Mouse (Mus musculus) limb, embryonic 13.5 days (tissue): Measurements from ENCODE around the gene Gm906. TPM values are rescaled to one million over a fixed set of nuclear protein-coding genes. Genes with fewer than 3 reads are reported as not detected.
"Not testable (repeated sequence)": the region's sequence is repeated elsewhere in the genome, so short reads cannot be mapped to it uniquely, and the experiment has no call there.

ENCODE experiments used
- ATAC-seq: fragments of 200-750 bp; cut with Nextera tagmentation; 2 replicates; pipeline ENCODE4 v1.8.0; 2017; ENCODE audit warnings: low read depth, moderate number of reproducible peaks, moderate TSS enrichment; ENCODE audit not compliant: low FRiP score
- H3K27ac ChIP-seq: fragments of 300-500 bp; sonication (generic); 2 replicates; pipeline ENCODE4 v1.5.1; 2015; ENCODE audit warnings: inconsistent platforms, mild to moderate bottlenecking, moderate library complexity
- H3K27me3 ChIP-seq: fragments of 300-500 bp; sonication (generic); 2 replicates; pipeline ENCODE4 v1.6.1; 2015; ENCODE audit warnings: mild to moderate bottlenecking, inconsistent platforms
- H3K36me3 ChIP-seq: fragments of 300-500 bp; sonication (generic); 2 replicates; pipeline ENCODE4 v1.6.1; 2015; ENCODE audit warnings: inconsistent platforms, mild to moderate bottlenecking, moderate library complexity
- H3K4me1 ChIP-seq: fragments of 300-500 bp; sonication (generic); 2 replicates; pipeline ENCODE4 v1.6.1; 2015; ENCODE audit warnings: inconsistent platforms
- H3K4me2 ChIP-seq: fragments of 300-500 bp; sonication (generic); replicated peaks from 2 replicates; pipeline ENCODE4 v1.6.1; 2015; ENCODE audit warnings: inconsistent platforms, mild to moderate bottlenecking, moderate library complexity
- H3K4me3 ChIP-seq: fragments of 300-500 bp; sonication (generic); 2 replicates; pipeline ENCODE4 v1.5.1; 2015; ENCODE audit warnings: moderate library complexity, mild to moderate bottlenecking, inconsistent platforms
- H3K9ac ChIP-seq: fragments of 300-500 bp; sonication (generic); 2 replicates; pipeline ENCODE4 v1.6.1; 2015; ENCODE audit warnings: mild to moderate bottlenecking, inconsistent platforms
- H3K9me3 ChIP-seq: fragments of 300-500 bp; sonication (generic); 2 replicates; pipeline ENCODE4 v1.6.1; 2016; ENCODE audit warnings: inconsistent platforms
- WGBS: fragments of 180-500 bp; shearing (Covaris S2); methylation state at CpG from one replicate; pipeline ENCODE4 v1.1.7; 2015; 5-methylcytosine and 5-hydroxymethylcytosine counted together
- microRNA-seq: library from miRNA; unstranded; fragments of <30 nt; microRNA quantifications from one replicate; pipeline ENCODE4, GENCODE M21; 2016
- polyA plus RNA-seq: library from polyadenylated mRNA; unstranded; fragments of >200 nt; fragmentation: Nextera tagmentation; extraction: Ambion mirVana; gene quantifications from 2 replicates; pipeline ENCODE4 v1.2.1, GENCODE M21; 2015

Gene Gm906
- polyA plus RNA-seq: not detected in 2 replicates

DNA sequence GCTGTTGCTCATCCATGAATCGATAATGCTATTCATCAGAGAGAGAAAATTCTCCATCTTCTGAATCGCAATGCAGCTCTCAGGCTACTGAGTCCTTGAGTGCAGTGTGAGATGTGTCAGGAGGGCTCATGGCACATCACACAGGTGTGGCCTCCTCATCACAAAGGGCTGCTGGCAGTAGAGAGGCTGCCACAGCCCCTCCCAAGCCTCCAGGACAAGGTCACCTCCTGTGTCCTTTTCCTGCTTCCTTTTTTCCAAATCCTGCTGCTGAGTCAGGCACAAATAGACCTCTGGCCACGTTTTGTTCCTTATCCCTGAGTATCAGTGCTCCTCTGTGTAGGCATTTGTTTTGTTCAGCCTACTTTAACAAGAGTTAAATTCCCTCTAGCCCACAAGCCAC, at the start of gene Gm906:
TSS of gene Gm906 (minus strand) at position 101 of the 400 bp plus-strand sequence.
- not testable (repeated sequence) for H3K4me3 ChIP-seq, H3K9ac ChIP-seq, H3K27ac ChIP-seq, H3K36me3 ChIP-seq, H3K27me3 ChIP-seq, ATAC-seq, H3K9me3 ChIP-seq, H3K4me1 ChIP-seq, H3K4me2 ChIP-seq
- 69% methylated on average over 3 of the region's 3 CpGs for WGBS

DNA sequence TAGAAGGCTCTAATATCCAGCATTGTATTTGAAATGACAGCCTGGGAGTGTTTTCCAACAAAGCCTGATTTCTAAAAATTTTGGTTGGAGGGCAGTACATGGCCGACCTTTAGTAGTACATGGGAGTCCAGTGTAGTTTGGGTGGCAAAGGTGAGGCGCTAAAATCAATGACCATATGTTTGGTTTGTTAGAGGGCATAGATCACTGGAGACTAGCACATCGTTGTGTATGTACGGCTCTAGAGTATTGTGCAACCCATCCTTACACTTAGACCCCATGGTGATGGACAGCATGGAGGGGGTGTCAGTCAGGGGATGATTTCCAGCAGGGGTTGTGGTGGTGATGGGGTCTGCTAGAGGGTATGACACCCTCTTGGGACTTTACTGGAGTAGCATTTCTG, 33.2 kb upstream of the Gm906 start:
- H3K9ac ChIP-seq, ATAC-seq, H3K4me2 ChIP-seq, H3K27me3 ChIP-seq, H3K4me1 ChIP-seq, H3K36me3 ChIP-seq, H3K27ac ChIP-seq, H3K4me3 ChIP-seq, H3K9me3 ChIP-seq: not testable (repeated sequence)
- WGBS: 81% methylated on average over 2 of the region's 4 CpGs

- no peak overlapping the region for H3K4me2 ChIP-seq
- H3K9ac ChIP-seq: no peak overlapping the region
- H3K4me3 ChIP-seq: no peak overlapping the region
- no peaks in the 10 kb centered on the region for H3K36me3 ChIP-seq
- H3K9me3 ChIP-seq: no peaks in the 10 kb centered on the region
- 86% methylated on average over 3 of the region's 3 CpGs for WGBS
- no peaks in the 10 kb centered on the region for H3K27me3 ChIP-seq
- no peak for ATAC-seq
- H3K27ac ChIP-seq: no peak overlapping the region
- H3K4me1 ChIP-seq: no peaks in the 10 kb centered on the region
Observed at GRCm38 (mm10) chr13:50236487-50236886, 13.6 kb downstream of the Gm906 start.

DNA sequence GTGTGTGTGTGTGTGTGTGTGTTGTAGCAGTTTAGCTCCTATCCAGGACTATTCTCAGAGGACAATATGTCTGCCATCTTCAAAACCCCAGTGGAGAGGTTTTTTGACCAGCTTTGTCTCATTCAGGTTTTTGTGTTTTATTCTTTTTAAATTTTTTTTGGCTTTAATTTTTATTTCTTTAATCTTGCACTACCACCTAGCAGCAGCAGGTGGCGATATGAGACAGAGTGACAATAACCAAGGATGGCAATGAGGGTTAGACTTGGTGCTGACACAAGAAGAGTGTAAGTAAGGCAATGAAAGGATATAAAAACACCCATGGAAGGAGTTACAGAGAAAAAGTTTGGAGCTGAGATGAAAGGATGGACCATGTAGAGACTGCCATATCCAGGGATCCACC, 38.3 kb downstream of the Gm906 start:
- not testable (repeated sequence) for H3K4me2 ChIP-seq, H3K27ac ChIP-seq, ATAC-seq, H3K36me3 ChIP-seq, H3K9me3 ChIP-seq, H3K27me3 ChIP-seq, H3K9ac ChIP-seq, H3K4me3 ChIP-seq, H3K4me1 ChIP-seq
- 0% methylated on average over 1 of the region's 1 CpGs for WGBS

DNA sequence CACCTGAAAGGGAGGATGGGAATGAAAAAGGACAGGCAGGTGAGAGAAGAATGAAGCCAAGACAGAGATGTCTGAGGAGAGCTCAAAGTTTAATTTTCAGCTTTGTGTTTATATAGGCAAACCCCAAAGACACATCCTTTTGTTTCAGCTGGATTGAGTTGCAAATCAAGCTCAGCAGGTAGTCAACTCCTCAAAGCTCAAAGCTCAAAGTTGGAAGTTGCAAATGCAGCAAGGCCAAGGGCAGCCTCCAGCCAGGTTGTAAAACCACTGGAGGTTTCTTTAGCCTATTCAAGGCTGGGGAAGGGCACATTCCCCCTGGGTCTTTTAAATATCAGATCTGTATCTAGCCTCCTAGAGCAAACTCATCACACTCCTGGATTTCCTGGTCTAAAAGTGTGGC, 39.9 kb downstream of the Gm906 start:
- H3K27me3 ChIP-seq, H3K4me2 ChIP-seq, ATAC-seq, H3K36me3 ChIP-seq, H3K9me3 ChIP-seq, H3K27ac ChIP-seq, H3K4me3 ChIP-seq, H3K4me1 ChIP-seq, H3K9ac ChIP-seq: not testable (repeated sequence)

- not testable (repeated sequence) for H3K36me3 ChIP-seq, H3K9me3 ChIP-seq, H3K4me2 ChIP-seq, H3K4me1 ChIP-seq, H3K9ac ChIP-seq, H3K27me3 ChIP-seq, H3K27ac ChIP-seq, H3K4me3 ChIP-seq, ATAC-seq
- WGBS: 93% methylated on average over 2 of the region's 2 CpGs
Observed at GRCm38 (mm10) chr13:50209651-50210050, 40.5 kb downstream of the Gm906 start.

DNA sequence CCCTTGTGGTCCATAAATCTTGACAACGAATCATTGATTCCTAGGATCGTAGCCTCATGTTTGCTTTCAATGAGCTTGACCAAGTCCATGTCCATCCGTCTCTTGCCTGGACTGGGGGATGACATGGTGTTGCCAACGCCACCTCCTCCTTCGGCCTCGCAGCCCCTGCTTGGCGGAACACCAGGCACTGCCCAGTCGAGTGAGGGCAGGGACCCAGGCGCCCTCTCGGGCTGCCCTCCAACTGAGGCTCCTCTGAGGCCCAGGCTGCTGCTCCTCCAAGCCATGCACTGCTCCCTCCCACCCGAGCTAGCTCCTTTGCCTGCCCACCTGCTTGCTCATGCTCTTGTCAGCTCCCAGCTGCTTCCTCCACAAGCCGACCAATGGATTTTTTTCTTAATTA, 42.1 kb downstream of the Gm906 start:
- Histone ChIP-seq H3K36me3 (no peaks in the 10 kb centered on the region), H3K4me3 (no peak overlapping the region), H3K27ac (no peak overlapping the region), H3K9me3 (no peaks in the 10 kb centered on the region), H3K9ac (no peak overlapping the region), H3K4me2 (no peak overlapping the region), H3K27me3 (no peaks in the 10 kb centered on the region), H3K4me1 (no peaks in the 10 kb centered on the region)
- ATAC-seq: no peak
- WGBS: 86% methylated on average over 12 of the region's 12 CpGs

DNA sequence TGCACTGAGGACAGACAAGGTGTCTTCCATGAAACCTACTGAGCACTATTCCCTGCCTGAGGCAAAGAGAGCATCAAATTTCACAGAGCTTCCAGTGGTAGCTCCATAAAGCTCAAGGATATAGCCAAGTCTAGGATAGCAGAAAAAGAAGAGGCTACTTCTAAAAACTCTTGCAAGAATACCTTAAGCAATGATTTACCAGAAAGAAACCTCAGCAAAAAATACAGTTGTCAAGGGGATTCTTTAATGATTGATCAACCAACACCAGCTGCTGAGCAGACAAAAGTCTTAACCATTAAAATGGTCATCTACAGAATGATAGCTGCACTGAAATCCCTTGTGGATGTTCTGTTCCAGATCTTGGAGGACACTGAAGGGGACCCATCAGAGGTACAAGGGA, 53.3 kb downstream of the Gm906 start:
- not testable (repeated sequence) for H3K4me3 ChIP-seq, H3K9me3 ChIP-seq, H3K27me3 ChIP-seq, H3K27ac ChIP-seq, H3K4me1 ChIP-seq, ATAC-seq, H3K4me2 ChIP-seq, H3K9ac ChIP-seq, H3K36me3 ChIP-seq

Small RNA genes lying within 50 kb of the gene (microRNA-seq; reads per million reads assigned to microRNA genes)
- not detected for gene Gm24017

Other genes with a start within 250 kb of the Gm906 start
- 36.2 and 36.3 TPM in 2 replicates for gene Fbxw17, start 167.6 kb upstream of the Gm906 start, polyA plus RNA-seq
- gene Gm47429, start 193.6 kb upstream of the Gm906 start, polyA plus RNA-seq: not detected in 2 replicates
- not detected in 2 replicates for gene Nutm2, start 217.0 kb upstream of the Gm906 start, polyA plus RNA-seq